Mouse (Mus musculus) adrenal gland, postnatal 14 days (tissue): ENCODE measurements around the gene Stat2. TPM values are rescaled to one million over a fixed set of nuclear protein-coding genes. Genes with fewer than 3 reads are reported as not detected.
"Not testable (repeated sequence)": the region's sequence is repeated elsewhere in the genome, so short reads cannot be mapped to it uniquely, and the experiment has no call there.

Experiments
- DNase-seq: peaks from one replicate; pipeline ENCODE4 v3.0.0; 2021; ENCODE audit warnings: mixed read lengths
- total RNA-seq: library from RNA; stranded (reverse); gene quantifications from 2 replicates; pipeline ENCODE4 v1.2.3, GENCODE M21; 2021

Stat2 gene
- total RNA-seq, 1 experiment from 2014 or later: 22.0 TPM

- no peak for DNase-seq
Measured at GRCm38 (mm10) chr10:128298702-128299171, 28.4 kb downstream of the Stat2 start, which contains the start of gene Il23a. Gene Il23a, minus strand, starts transcription at chr10:128298752.

GRCm38 (mm10) chr10:128302357-128302756 lies 32.0 kb downstream of the Stat2 start:
- no peak for DNase-seq

GRCm38 (mm10) chr10:128302785-128303125 lies 32.4 kb downstream of the Stat2 start:
- no peak for DNase-seq

- peak; percentile 99 for DNase-seq
Measured at GRCm38 (mm10) chr10:128303126-128304021, 33.0 kb downstream of the Stat2 start, which contains the start of gene Pan2. Gene Pan2, plus strand, starts transcription at chr10:128303335.

GRCm38 (mm10) chr10:128309654-128310053 lies 39.3 kb downstream of the Stat2 start:
- peak; percentile 38 for DNase-seq

- peak; percentile 81 for DNase-seq
Measured at GRCm38 (mm10) chr10:128310177-128310576, 39.8 kb downstream of the Stat2 start.

GRCm38 (mm10) chr10:128310902-128311301 lies 40.5 kb downstream of the Stat2 start:
- no peak for DNase-seq

GRCm38 (mm10) chr10:128315578-128315977 lies 45.2 kb downstream of the Stat2 start:
- no peak for DNase-seq

GRCm38 (mm10) chr10:128321641-128322040 lies 51.3 kb downstream of the Stat2 start:
- no peak for DNase-seq

- peak; percentile 90 for DNase-seq
Measured at GRCm38 (mm10) chr10:128322141-128323108, 52.1 kb downstream of the Stat2 start, which contains the start of gene Cnpy2. Gene Cnpy2, plus strand, starts transcription at chr10:128322459.

- DNase-seq: no peak
Measured at GRCm38 (mm10) chr10:128323516-128323915, 53.2 kb downstream of the Stat2 start.

- no peak for DNase-seq
Measured at GRCm38 (mm10) chr10:128326825-128327224, 56.5 kb downstream of the Stat2 start.

GRCm38 (mm10) chr10:128327610-128328009 lies 57.3 kb downstream of the Stat2 start:
- DNase-seq: no peak

GRCm38 (mm10) chr10:128332358-128333249 lies 62.2 kb downstream of the Stat2 start:
- not testable (repeated sequence) for DNase-seq

- DNase-seq: peak; percentile 87
Measured at GRCm38 (mm10) chr10:128335582-128335981, 65.2 kb downstream of the Stat2 start.

GRCm38 (mm10) chr10:128336195-128336594 lies 65.8 kb downstream of the Stat2 start:
- DNase-seq: no peak

- DNase-seq: no peak
Measured at GRCm38 (mm10) chr10:128336597-128336996, 66.2 kb downstream of the Stat2 start.

- DNase-seq: peak; percentile 99
Measured at GRCm38 (mm10) chr10:128337306-128338181, 67.2 kb downstream of the Stat2 start, which contains the start of gene Cs. Gene Cs, plus strand, starts transcription at chr10:128337734.

- DNase-seq: no peak
Measured at GRCm38 (mm10) chr10:128338415-128338814, 68.1 kb downstream of the Stat2 start.

GRCm38 (mm10) chr10:128338948-128339347 lies 68.6 kb downstream of the Stat2 start:
- DNase-seq: no peak
